Mouse (Mus musculus): ENCODE data around the gene Rpa3.

DNA sequence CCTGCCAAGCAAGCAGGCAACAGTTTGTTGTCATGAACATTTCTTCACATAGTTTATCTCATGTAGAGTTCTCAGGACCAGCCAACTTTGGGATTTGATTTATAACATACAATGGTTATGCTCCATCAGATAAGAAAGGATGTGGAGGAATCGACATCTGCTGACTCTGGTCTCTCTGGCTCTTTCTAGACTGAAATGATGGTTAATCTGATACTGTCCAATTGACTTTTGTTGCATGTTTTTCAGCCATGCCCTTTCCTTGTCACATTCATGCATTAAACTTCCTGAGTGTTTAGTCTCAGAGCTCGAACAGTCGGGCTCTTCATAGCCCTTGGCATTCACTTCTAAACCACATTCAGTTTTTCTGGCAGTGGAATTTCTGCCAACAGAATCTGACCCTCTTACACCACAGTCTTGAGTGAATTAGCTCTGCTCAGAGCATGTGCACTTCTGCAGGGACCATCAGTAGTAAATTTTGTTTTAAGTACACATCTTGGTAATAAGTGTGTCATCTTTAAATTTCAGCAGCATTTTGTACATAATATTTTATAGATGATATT, 26.5 kb upstream of the Rpa3 start:
- no peak for TF ChIP-seq CTCF (IDR thresholded peaks at IDR 0.05; ENCODE audit: control insufficient read depth, insufficient read depth, insufficient read length)
- no peak for TF ChIP-seq MYOD1 (IDR thresholded peaks at IDR 0.05; ENCODE audit: control insufficient read depth, insufficient read length, low read depth)
- TF ChIP-seq USF1 (IDR thresholded peaks at IDR 0.05; ENCODE audit: low read depth), result no peak
- no peak for TF ChIP-seq MAX (IDR thresholded peaks at IDR 0.05)

Measured in C2C12 (cell line).